ENCODE assay signal across 11 mouse cellular contexts in the genomic region with DNA sequence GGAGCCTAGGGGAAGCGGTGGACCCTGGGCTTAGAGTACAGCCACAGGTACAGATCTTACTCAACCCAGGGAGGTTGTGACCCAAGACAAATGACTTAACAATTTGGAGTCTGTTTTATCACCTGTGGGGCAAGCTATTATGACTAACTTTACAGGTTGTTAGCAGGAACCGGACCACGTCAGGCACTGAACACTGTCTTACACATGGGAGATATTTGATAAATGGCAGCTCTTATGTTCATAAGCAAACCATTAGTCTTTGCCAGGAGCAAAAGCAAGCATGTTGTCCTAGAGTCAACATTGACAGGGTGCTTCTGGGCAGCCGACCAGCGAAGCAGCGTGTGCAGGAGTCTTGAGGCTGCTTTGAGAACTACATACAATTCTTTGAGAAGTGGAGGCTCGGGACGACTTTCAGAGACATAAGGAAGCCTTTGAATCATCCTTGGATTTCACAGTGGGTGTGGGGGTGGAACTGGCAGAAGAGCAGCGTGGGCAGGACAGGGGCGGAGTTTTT. TPM values are rescaled to one million over a fixed set of nuclear protein-coding genes. Genes with fewer than 3 reads are reported as not detected.
DNase-seq lines count a peak whose midpoint lies in the region; ATAC-seq lines count a peak whose summit lies in the region.
"Had no signal": no experiment of that assay in that cellular context is flagged by ENCODE, and none has a peak within 500 bp of the region (broad histone marks: within the 10 kb centered on the region; RNA-seq: fewer than 3 reads in every experiment).

No protein-coding gene starts in this region.

- H3K27me3 ChIP-seq in intestine, embryonic 15.5 days (replicated peaks), result no peaks in the 10 kb centered on the region
- H3K27me3 ChIP-seq: CH12.LX; midbrain, embryonic 12.5 days had no signal

- 40% methylated on average over 10 of the region's 10 CpGs for WGBS in intestine, embryonic 15.5 days

- no peak overlapping the region for H3K4me2 ChIP-seq in intestine, embryonic 15.5 days (replicated peaks)
- H3K4me2 ChIP-seq: midbrain, embryonic 12.5 days had no signal

- 0 out of 2 replicates have a peak overlapping the region, but pooled peaks have one; percentile 36 for H3K27ac ChIP-seq in intestine, embryonic 15.5 days
- H3K27ac ChIP-seq: midbrain, embryonic 12.5 days had no signal

- H3K9me3 ChIP-seq in intestine, embryonic 15.5 days, result no peaks in the 10 kb centered on the region
- H3K9me3 ChIP-seq: midbrain, embryonic 12.5 days had no signal

- intact Hi-C loops in left cerebral cortex, postnatal 4 days (cut with DNase I), result no loop called here
- intact Hi-C loops in left cerebral cortex, postnatal 36 days (cut with DNase I), result no loop called here

- peak; percentile 42; the same call in 1 of the 2 replicates for ATAC-seq in intestine, embryonic 15.5 days

- H3K4me3 ChIP-seq in intestine, embryonic 15.5 days (replicated peaks), result no peak overlapping the region
- H3K4me3 ChIP-seq: midbrain, embryonic 12.5 days had no signal

- no peaks in the 10 kb centered on the region for H3K36me3 ChIP-seq in intestine, embryonic 15.5 days
- H3K36me3 ChIP-seq: midbrain, embryonic 12.5 days had no signal

- peak; percentile 35 for DNase-seq in left cerebral cortex, adult 11 months (ENCODE audit: low spot score)
- DNase-seq in left cerebral cortex, postnatal 4 days, result no peak
- peak; percentile 70 to 78 for DNase-seq in left cerebral cortex, postnatal 36 days (ENCODE audit: low spot score in 2 of 2)
- DNase-seq in right cerebral cortex, postnatal 36 days (ENCODE audit: low spot score in 2 of 2), result peak; percentile 61 to 76
- DNase-seq in cerebellum, adult 8-10 months, result no peak
- no peak for DNase-seq in spleen, postnatal 14 days (ENCODE audit: low spot score in 2 of 2)
- DNase-seq in gastrocnemius, postnatal 10 days, result no peak
- DNase-seq: thymus, postnatal 36 days had no signal

- H3K4me1 ChIP-seq in intestine, embryonic 15.5 days (replicated peaks), result peaks cover 31% of the 10 kb centered on the region

- no peak overlapping the region for H3K9ac ChIP-seq in intestine, embryonic 15.5 days
- H3K9ac ChIP-seq: midbrain, embryonic 12.5 days had no signal

RNA-seq across cellular contexts. Expression of a gene that starts 33.6 kb away (rescaled TPM):
- total RNA-seq in left cerebral cortex, postnatal 4 days (2021), result 10 to 100 TPM; 29.7 to 30.3 TPM
- polyA plus RNA-seq in intestine, embryonic 15.5 days (2015; fragmentation: Nextera tagmentation; extraction: Ambion mirVana), result 42.2 and 43.3 TPM in 2 replicates
- 10 to 100 TPM; 89.0 to 89.3 TPM for total RNA-seq in left cerebral cortex, postnatal 36 days (2021)
- 10 to 100 TPM; 22.8 to 25.2 TPM for total RNA-seq in gastrocnemius, postnatal 10 days (2021)

RNA-seq across cellular contexts. Expression of a gene that starts 52.1 kb away (rescaled TPM):
- 10 to 100 TPM; 16.3 to 20.3 TPM for total RNA-seq in left cerebral cortex, postnatal 4 days (2021)
- polyA plus RNA-seq in intestine, embryonic 15.5 days (2015; fragmentation: Nextera tagmentation; extraction: Ambion mirVana), result 29.7 and 31.6 TPM in 2 replicates
- total RNA-seq in left cerebral cortex, postnatal 36 days (2021), result 10 to 100 TPM; 52.2 to 53.9 TPM
- 10 to 100 TPM; 36.3 to 37.1 TPM for total RNA-seq in gastrocnemius, postnatal 10 days (2021)

RNA-seq across cellular contexts. Expression of a gene that starts 52.2 kb away (rescaled TPM):
- total RNA-seq in left cerebral cortex, postnatal 4 days (2021), result 10 to 100 TPM; 11.9 to 12.1 TPM
- polyA plus RNA-seq in intestine, embryonic 15.5 days (2015; fragmentation: Nextera tagmentation; extraction: Ambion mirVana), result 13.9 and 14.3 TPM in 2 replicates
- total RNA-seq in left cerebral cortex, postnatal 36 days (2021), result 10 to 100 TPM; 19.7 to 19.9 TPM
- total RNA-seq in gastrocnemius, postnatal 10 days (2021), result 1 to 10 TPM; 6.1 to 6.8 TPM

Comparison
In these comparisons a context has a peak if more than half of its experiments do, and no peak if none do; other contexts are left out.
1. DNase-seq: peak in left cerebral cortex, adult 11 months (single experiment), left cerebral cortex, postnatal 36 days (2 of 2) and right cerebral cortex, postnatal 36 days (2 of 2); none in left cerebral cortex, postnatal 4 days (single experiment), cerebellum, adult 8-10 months (single experiment), spleen, postnatal 14 days (0 of 2) and gastrocnemius, postnatal 10 days (single experiment).